Mouse (Mus musculus) ES-E14 (cell line): Measurements from ENCODE around the gene Vps8.

Source experiments
- HCFC1 ChIP-seq: IDR thresholded peaks from 2 replicates; pipeline ENCODE4 v1.6.1; 2012; ENCODE audit warnings: low read length, inconsistent platforms, borderline replicate concordance; ENCODE audit not compliant: insufficient read depth
- MAFK ChIP-seq: IDR thresholded peaks from 2 replicates; pipeline ENCODE4 v1.6.1; 2014; ENCODE audit warnings: mild to moderate bottlenecking, low read depth, low read length, inconsistent platforms; ENCODE audit not compliant: insufficient read depth
- ZC3H11A ChIP-seq: IDR thresholded peaks from 2 replicates; pipeline ENCODE4 v1.6.1; 2012; ENCODE audit warnings: low read depth, mild to moderate bottlenecking, inconsistent platforms, low read length, borderline replicate concordance
- ZNF384 ChIP-seq: IDR thresholded peaks from 2 replicates; pipeline ENCODE4 v1.6.1; 2012; ENCODE audit warnings: low read depth, low read length, inconsistent platforms

- TF ChIP-seq MAFK = no peak
- TF ChIP-seq HCFC1 = no peak
- TF ChIP-seq ZC3H11A = no peak
- TF ChIP-seq ZNF384 = no peak
These were observed 22.2 kb downstream of the Vps8 start for GRCm38 (mm10) chr16:21445026-21445625.
